Mouse (Mus musculus) liver, embryonic 14.5 days (tissue): ENCODE measurements around the gene Vwa3a.

Experiments
- CTCF ChIP-seq: IDR thresholded peaks from 2 replicates; pipeline ENCODE4 v1.5.1; 2016; ENCODE audit warnings: antibody characterized with exemption, low read depth, control low read depth
- EP300 ChIP-seq: IDR thresholded peaks from 2 replicates; pipeline ENCODE4 v1.6.1; 2016; ENCODE audit warnings: antibody characterized with exemption, low read depth

DNA sequence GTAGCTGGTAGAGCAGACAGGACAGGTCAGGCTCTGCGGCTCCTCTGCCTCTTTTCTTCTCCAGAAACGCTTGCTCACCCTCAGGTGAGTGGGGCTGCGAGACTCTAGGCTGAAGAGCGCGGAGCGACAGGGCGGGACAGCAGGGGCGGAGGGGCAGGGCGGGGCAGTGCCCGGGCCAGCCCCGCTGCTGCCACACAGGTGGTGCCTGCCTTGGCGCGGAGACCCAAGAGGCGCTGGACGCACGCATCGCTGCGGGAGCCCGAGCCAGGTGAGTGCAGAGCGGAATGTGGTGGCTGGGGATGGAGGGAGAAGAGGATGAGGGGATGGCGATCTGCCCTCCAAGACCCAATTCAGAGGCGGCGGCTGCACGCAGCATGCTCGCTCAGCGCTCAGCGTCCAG lies 70.6 kb downstream of the Vwa3a start:
- TF ChIP-seq CTCF (no peak), EP300 (no peak)
